Mouse (Mus musculus): ENCODE measurements at regions not wholly inside any gene's neighbourhood (a gene's known extent, or its start where the extent isn't known, plus 50 kb on each side); places are given as distances from the start of the nearest gene placed in this dataset. TPM values are rescaled to one million over a fixed set of nuclear protein-coding genes. Genes with fewer than 3 reads are reported as not detected.

DNA sequence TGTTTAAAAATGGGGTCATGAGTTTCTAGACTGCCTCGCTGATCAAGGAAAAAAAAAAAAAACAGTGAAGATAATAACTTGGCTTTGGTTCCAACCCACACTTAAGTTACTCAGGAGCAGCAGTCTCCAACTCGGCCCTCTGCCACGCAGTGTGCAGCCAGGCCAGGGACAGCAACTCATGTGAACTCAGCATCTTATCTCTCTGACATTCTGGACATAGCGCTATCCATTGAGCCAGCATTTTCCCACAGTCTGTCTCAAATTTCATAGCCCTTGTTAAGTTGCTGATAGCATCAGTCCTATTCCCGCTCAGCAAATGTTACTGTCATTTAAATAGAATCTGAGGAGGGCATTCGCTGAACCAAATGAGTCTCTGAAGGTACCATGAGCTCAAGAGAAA lies 102.2 kb downstream of the Ndfip2 start:
- Histone ChIP-seq H3K4me2 (replicated peaks; ENCODE audit: low read depth, low read length, severe bottlenecking) (no peak overlapping the region), H3K36me3 (ENCODE audit: control insufficient read depth, insufficient read depth, low read length) (no peaks in the 10 kb centered on the region), H3K4me3 (replicated peaks; ENCODE audit: low read length) (no peak overlapping the region), H3K4me1 (ENCODE audit: control insufficient read depth, insufficient read depth, low read length) (no peaks in the 10 kb centered on the region), H3K9ac (ENCODE audit: low read depth, low read length, severe bottlenecking) (no peak overlapping the region), H3K27ac (replicated peaks; ENCODE audit: low read depth, low read length) (no peak overlapping the region), H3K27me3 (ENCODE audit: control insufficient read depth, insufficient read depth, low read length) (no peaks in the 10 kb centered on the region), H3K9me3 (ENCODE audit: control insufficient read depth, low read length) (no peaks in the 10 kb centered on the region)
- WGBS = 72% methylated on average over 6 of the region's 6 CpGs
- DNase-seq (ENCODE audit: low spot score) = no peak
- TF ChIP-seq POLR2A (IDR thresholded peaks at IDR 0.05; ENCODE audit: borderline replicate concordance, extremely low read depth, insufficient read depth, insufficient read length) = no peak
- no peak for ATAC-seq (ENCODE audit: low FRiP score, low read depth)

- ATAC-seq (ENCODE audit: low FRiP score, low read depth) (no peak), DNase-seq (ENCODE audit: low spot score) (no peak)
- Histone ChIP-seq H3K4me3 (replicated peaks; ENCODE audit: low read length) (no peak overlapping the region), H3K4me1 (ENCODE audit: control insufficient read depth, insufficient read depth, low read length) (no peaks in the 10 kb centered on the region), H3K27ac (replicated peaks; ENCODE audit: low read depth, low read length) (no peak overlapping the region), H3K9me3 (ENCODE audit: control insufficient read depth, low read length) (no peaks in the 10 kb centered on the region), H3K9ac (ENCODE audit: low read depth, low read length, severe bottlenecking) (no peak overlapping the region), H3K36me3 (ENCODE audit: control insufficient read depth, insufficient read depth, low read length) (no peaks in the 10 kb centered on the region), H3K4me2 (replicated peaks; ENCODE audit: low read depth, low read length, severe bottlenecking) (no peak overlapping the region), H3K27me3 (ENCODE audit: control insufficient read depth, insufficient read depth, low read length) (no peaks in the 10 kb centered on the region)
- no peak for TF ChIP-seq POLR2A (IDR thresholded peaks at IDR 0.05; ENCODE audit: borderline replicate concordance, extremely low read depth, insufficient read depth, insufficient read length)
- 84% methylated on average over 3 of the region's 3 CpGs for WGBS
These were observed 101.5 kb downstream of the Ndfip2 start for GRCm38 (mm10) chr14:105359829-105360228.

Small RNA genes lying in the stretch of these regions (microRNA-seq; reads per million reads assigned to microRNA genes)
- gene Gm22406 (not detected), gene Mir6390 (not detected)
